Mouse (Mus musculus) hindbrain, embryonic 14.5 days (tissue): ENCODE data around the gene Kcnd1. TPM values are rescaled to one million over a fixed set of nuclear protein-coding genes. Genes with fewer than 3 reads are reported as not detected.

Experiments used
- ATAC-seq: fragments of 200-750 bp; cut with Nextera tagmentation; 2 replicates; pipeline ENCODE4 v1.8.0; 2017; ENCODE audit warnings: moderate number of reproducible peaks, mild to moderate bottlenecking, moderate TSS enrichment, moderate library complexity; ENCODE audit not compliant: low FRiP score
- DNase-seq: peaks from one replicate; pipeline ENCODE4 v3.0.0-alpha.2; 2015; ENCODE audit warnings: low spot score
- H3K27ac ChIP-seq: fragments of 300-500 bp; sonication (generic); 2 replicates; pipeline ENCODE4 v1.5.1; 2014; ENCODE audit warnings: mild to moderate bottlenecking, moderate library complexity
- H3K27me3 ChIP-seq: fragments of 300-500 bp; sonication (generic); 2 replicates; pipeline ENCODE4 v1.6.1; 2014; ENCODE audit warnings: mild to moderate bottlenecking, low read length, mixed read lengths; ENCODE audit not compliant: control insufficient read depth, insufficient read depth
- H3K36me3 ChIP-seq: fragments of 300-500 bp; sonication (generic); replicated peaks from 2 replicates; pipeline ENCODE4 v1.6.1; 2014; ENCODE audit not compliant: control insufficient read depth, insufficient read depth
- H3K4me1 ChIP-seq: fragments of 300-500 bp; sonication (generic); replicated peaks from 2 replicates; pipeline ENCODE4 v1.6.1; 2014; ENCODE audit warnings: antibody characterized with exemption, low read length, mixed read lengths; ENCODE audit not compliant: control insufficient read depth, insufficient read depth
- H3K4me2 ChIP-seq: fragments of 300-500 bp; sonication (generic); replicated peaks from 2 replicates; pipeline ENCODE4 v1.6.1; 2014; ENCODE audit warnings: mild to moderate bottlenecking, moderate library complexity
- H3K4me3 ChIP-seq: fragments of 300-500 bp; sonication (generic); replicated peaks from 2 replicates; pipeline ENCODE4 v1.5.1; 2014; ENCODE audit warnings: mild to moderate bottlenecking, low read length
- H3K9ac ChIP-seq: fragments of 300-500 bp; sonication (generic); 2 replicates; pipeline ENCODE4 v1.6.1; 2014
- H3K9me3 ChIP-seq: fragments of 300-500 bp; sonication (generic); 2 replicates; pipeline ENCODE4 v1.6.1; 2016; ENCODE audit warnings: low read length; ENCODE audit not compliant: control insufficient read depth
- whole genome bisulfite sequencing: fragments of 180-500 bp; shearing (Covaris S2); extraction: QIAGEN DNeasy Blood & Tissue Kit; methylation state at CpG from one replicate; pipeline ENCODE4 v1.1.7; 2014; 5-methylcytosine and 5-hydroxymethylcytosine counted together
- microRNA counts: library from miRNA; unstranded; fragments of <30 nt; microRNA quantifications from one replicate; lab custom pipeline; 2016
- microRNA-seq: library from miRNA; unstranded; fragments of <30 nt; microRNA quantifications from one replicate; pipeline ENCODE4, GENCODE M21; 2016
- polyA plus RNA-seq: library from polyadenylated mRNA; unstranded; fragments of >200 nt; fragmentation: Nextera tagmentation; extraction: Ambion mirVana; gene quantifications from 2 replicates; pipeline ENCODE4 v1.2.1, GENCODE M21; 2014

Gene Kcnd1
- polyA plus RNA-seq, 1 experiment from 2014 or later: 4.1 TPM

DNA sequence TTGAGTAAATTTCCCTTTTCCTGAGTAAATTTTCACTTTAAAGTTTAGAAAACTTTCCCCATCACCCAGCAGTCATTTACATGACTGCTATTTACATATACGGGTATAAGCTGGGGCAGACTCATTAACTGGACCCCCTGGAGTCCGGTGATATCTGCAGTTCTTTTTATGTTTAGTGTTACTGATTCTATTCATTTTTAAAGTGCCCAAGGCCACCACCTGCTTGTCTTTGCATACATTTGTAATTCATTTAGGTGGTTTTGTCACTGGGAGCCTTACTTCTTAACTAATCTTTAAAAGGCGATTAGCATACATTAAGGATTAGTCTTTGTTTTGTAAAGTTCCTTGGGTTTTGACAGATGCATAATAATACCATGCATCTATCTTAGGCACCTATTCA is 47.7 kb downstream of the Kcnd1 start:
- Histone ChIP-seq H3K27ac (no peak overlapping the region), H3K9me3 (no peaks in the 10 kb centered on the region), H3K27me3 (no peaks in the 10 kb centered on the region), H3K4me3 (no peak overlapping the region), H3K4me2 (no peak overlapping the region), H3K36me3 (peaks cover 40% of the 10 kb centered on the region), H3K9ac (no peak overlapping the region), H3K4me1 (no peaks in the 10 kb centered on the region)
- whole genome bisulfite sequencing: 36% methylated on average over 3 of the region's 3 CpGs
- DNase-seq: no peak
- no peak for ATAC-seq

DNA sequence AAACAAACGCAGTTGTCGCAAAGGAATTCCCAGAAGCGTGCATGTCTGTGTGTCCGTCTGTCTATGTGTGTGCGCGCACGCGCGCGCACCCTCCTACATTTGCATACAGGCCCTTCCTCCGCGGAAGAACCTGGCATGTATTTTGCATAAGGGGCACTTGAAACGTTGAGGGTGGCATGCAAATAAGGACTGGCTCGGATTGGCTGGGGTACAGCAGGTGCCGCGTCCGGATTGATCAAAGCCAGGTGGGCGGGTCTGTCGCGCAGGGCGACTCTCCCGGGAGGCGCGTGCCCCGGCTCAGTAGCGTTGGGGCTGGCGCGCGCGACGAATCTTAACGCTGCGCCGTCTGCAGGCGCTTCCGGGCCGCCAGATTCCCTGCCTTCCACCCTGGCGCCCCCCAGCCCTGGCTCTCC is 55.9 kb downstream of the Kcnd1 start, which contains the start of gene Pim2:
Pim2 (plus strand) TSS at position 256 of the 413 bp plus-strand sequence.
- H3K9ac ChIP-seq: peak within 1 kb of the TSS; percentile 58
- H3K27me3 ChIP-seq: no peaks in the 10 kb centered on the region
- H3K4me1 ChIP-seq: peaks cover 11% of the 10 kb centered on the region; the same call in 1 of the 2 replicates
- peak; percentile 76 for DNase-seq
- H3K9me3 ChIP-seq: no peaks in the 10 kb centered on the region
- WGBS: 11% methylated on average over 37 of the region's 38 CpGs
- H3K36me3 ChIP-seq: peaks cover 15% of the 10 kb centered on the region
- peak within 1 kb of the TSS; percentile 86 for H3K4me2 ChIP-seq
- peak within 1 kb of the TSS; percentile 51 for H3K4me3 ChIP-seq
- ATAC-seq: peak; percentile 91
- H3K27ac ChIP-seq: peak within 1 kb of the TSS; percentile 51

DNA sequence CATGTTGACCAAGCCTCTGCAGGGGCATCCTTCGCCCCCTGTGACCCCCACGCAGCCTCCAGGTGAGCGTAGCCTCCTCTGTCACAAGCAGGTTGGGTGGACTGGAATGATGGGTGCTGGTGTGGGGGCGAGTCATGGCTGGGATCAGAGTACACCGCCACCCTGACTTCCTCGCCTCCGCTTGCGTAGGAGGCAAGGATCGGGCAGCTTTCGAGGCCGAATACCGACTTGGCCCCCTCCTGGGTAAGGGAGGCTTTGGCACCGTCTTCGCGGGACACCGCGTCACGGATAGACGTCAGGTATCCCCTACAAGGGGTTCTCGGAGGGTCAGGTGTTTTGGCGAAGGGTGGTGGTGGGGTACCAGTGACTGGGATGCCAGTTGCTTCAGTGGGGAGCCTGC is 56.4 kb downstream of the Kcnd1 start:
- Histone ChIP-seq H3K4me2 (peak overlapping the region; percentile 86), H3K27me3 (no peaks in the 10 kb centered on the region), H3K9me3 (no peaks in the 10 kb centered on the region), H3K27ac (no peak overlapping the region), H3K4me1 (peaks cover 11% of the 10 kb centered on the region; the same call in 1 of the 2 replicates), H3K36me3 (peaks cover 11% of the 10 kb centered on the region), H3K9ac (peak overlapping the region; percentile 58), H3K4me3 (peak overlapping the region; percentile 51)
- peak; percentile 60; the same call in 1 of the 2 replicates for ATAC-seq
- DNase-seq: no peak
- WGBS: 23% methylated on average over 21 of the region's 21 CpGs

DNA sequence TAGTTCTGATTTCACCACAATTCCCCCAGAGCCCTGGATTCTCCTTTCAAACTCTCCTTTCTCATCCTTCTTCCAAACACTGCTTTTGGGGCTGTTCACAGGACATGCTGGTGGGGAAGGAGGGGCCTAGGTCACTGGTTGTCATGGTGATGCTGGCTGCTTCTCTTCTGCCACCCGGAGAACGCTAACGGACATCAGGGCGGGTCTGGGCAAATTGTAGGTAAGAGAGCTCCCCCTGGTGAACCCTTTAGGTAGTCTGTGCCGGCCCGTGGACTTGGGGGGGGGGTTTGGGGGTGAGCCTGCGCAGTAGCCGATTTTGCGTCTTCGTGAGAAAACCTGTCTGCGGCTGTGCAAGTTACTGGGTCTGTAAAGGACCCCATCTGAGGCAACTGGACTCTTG is 57.7 kb downstream of the Kcnd1 start:
- WGBS: 16% methylated on average over 11 of the region's 11 CpGs
- peak overlapping the region; percentile 14; the same call in 1 of the 2 replicates for H3K27ac ChIP-seq
- peaks cover 13% of the 10 kb centered on the region; the same call in 1 of the 2 replicates for H3K4me1 ChIP-seq
- peak; percentile 51 for ATAC-seq
- H3K9me3 ChIP-seq: no peaks in the 10 kb centered on the region
- peak; percentile 71 for DNase-seq
- peak overlapping the region; percentile 28 for H3K9ac ChIP-seq
- H3K4me2 ChIP-seq: peak overlapping the region; percentile 86
- H3K36me3 ChIP-seq: no peaks in the 10 kb centered on the region
- H3K4me3 ChIP-seq: peak overlapping the region; percentile 51
- H3K27me3 ChIP-seq: no peaks in the 10 kb centered on the region

DNA sequence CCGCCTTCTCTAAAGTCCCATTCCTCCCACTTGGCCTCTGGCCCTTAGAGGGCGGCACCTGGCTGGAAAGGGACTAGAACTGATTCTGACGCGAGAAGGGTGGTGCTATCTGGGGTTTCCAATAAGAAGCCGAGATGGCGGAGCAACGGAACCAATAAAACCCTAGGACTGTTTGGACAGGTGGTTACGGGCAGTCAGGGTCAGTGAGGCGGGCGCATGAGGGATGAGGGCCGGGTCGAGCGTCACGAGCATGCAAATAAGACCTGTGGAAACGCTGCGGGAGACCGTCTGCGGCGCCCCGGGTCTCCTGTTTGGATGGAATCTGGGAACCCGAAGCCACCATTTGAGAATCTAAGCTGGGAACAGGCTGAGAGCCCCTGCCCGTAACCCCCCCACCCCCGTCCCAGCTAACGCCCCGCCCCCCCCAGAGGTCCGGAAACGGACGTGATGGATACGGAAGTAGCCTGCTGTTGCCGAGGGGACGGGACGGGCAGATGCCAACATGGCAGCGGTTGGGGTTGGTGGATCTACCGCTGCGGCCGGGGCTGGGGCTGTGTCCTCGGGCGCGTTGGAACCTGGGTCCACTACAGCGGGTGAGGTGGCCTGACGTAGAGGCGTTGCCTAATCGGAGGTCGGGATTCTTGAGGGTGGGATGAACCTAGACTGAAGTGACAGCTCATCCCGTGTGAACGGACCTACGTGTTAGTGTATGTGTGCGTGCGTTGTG is 61.9 kb downstream of the Kcnd1 start, which contains the start of gene Slc35a2:
Slc35a2 (plus strand) TSS at position 188 of the 727 bp plus-strand sequence.
- Histone ChIP-seq H3K9ac (peak within 1 kb of the TSS; percentile 60), H3K36me3 (no peaks in the 10 kb centered on the region), H3K27ac (peak within 1 kb of the TSS; percentile 91), H3K4me1 (peaks cover 11% of the 10 kb centered on the region; the same call in 1 of the 2 replicates), H3K4me3 (peak within 1 kb of the TSS; percentile 55), H3K27me3 (no peaks in the 10 kb centered on the region), H3K9me3 (no peaks in the 10 kb centered on the region), H3K4me2 (peak within 1 kb of the TSS; percentile 60)
- ATAC-seq (peak; percentile 88), DNase-seq (peak; percentile 58)
- 27% methylated on average over 49 of the region's 49 CpGs for WGBS

MicroRNAs within 50 kb of the gene (microRNA counts, 519-probe panel; counts per million panel counts)
- 4,902 counts per million, percentile 52 among the panel's probes with 10 or more counts for microRNA mmu-miR-1198 (lab: Ali Mortazavi, UCI)

Small RNA genes within 50 kb of the gene (microRNA-seq; reads per million reads assigned to microRNA genes)
- gene Mir1198: 41.8 reads per million, percentile 42 among the genes with 10 or more reads in this experiment

Other genes with a start within 250 kb of the Kcnd1 start
- gene Foxp3, start 248.6 kb upstream of the Kcnd1 start, polyA plus RNA-seq: 0.09 and 0.25 TPM in 2 replicates
- gene Ppp1r3f, start 248.0 kb upstream of the Kcnd1 start, polyA plus RNA-seq: 5.0 and 7.5 TPM in 2 replicates
- 26.6 and 28.0 TPM in 2 replicates for gene Ccdc22, start 216.8 kb upstream of the Kcnd1 start, polyA plus RNA-seq
- gene Cacna1f, start 215.2 kb upstream of the Kcnd1 start, polyA plus RNA-seq: 0.21 TPM in 1 of 2 replicates, not detected in the other
- gene Syp, start 183.8 kb upstream of the Kcnd1 start, polyA plus RNA-seq: 106 and 109 TPM in 2 replicates
- 1.2 and 1.5 TPM in 2 replicates for gene Prickle3, start 165.0 kb upstream of the Kcnd1 start, polyA plus RNA-seq
- 21.2 and 23.5 TPM in 2 replicates for gene Plp2, start 150.9 kb upstream of the Kcnd1 start, polyA plus RNA-seq
- gene Magix, start 141.0 kb upstream of the Kcnd1 start, polyA plus RNA-seq: not detected in 2 replicates
- 46.1 and 52.1 TPM in 2 replicates for gene Gpkow, start 125.2 kb upstream of the Kcnd1 start, polyA plus RNA-seq
- 20.6 and 21.9 TPM in 2 replicates for gene Wdr45, start 108.0 kb upstream of the Kcnd1 start, polyA plus RNA-seq
- 0.53 TPM in 1 of 2 replicates, not detected in the other for gene Gm45208, start 100.0 kb upstream of the Kcnd1 start, polyA plus RNA-seq
- gene Praf2, start 93.8 kb upstream of the Kcnd1 start, polyA plus RNA-seq: 129 and 139 TPM in 2 replicates
- gene Ccdc120, start 71.4 kb upstream of the Kcnd1 start, polyA plus RNA-seq: 61.4 and 65.0 TPM in 2 replicates
- gene Tfe3, start 59.7 kb upstream of the Kcnd1 start, polyA plus RNA-seq: 18.6 and 20.9 TPM in 2 replicates
- 50.5 and 56.8 TPM in 2 replicates for gene Gripap1, start 32.5 kb upstream of the Kcnd1 start, polyA plus RNA-seq
- 29.3 and 30.8 TPM in 2 replicates for gene Otud5, start 19.1 kb downstream of the Kcnd1 start, polyA plus RNA-seq
- 21.3 and 22.6 TPM in 2 replicates for gene Pim2, start 56.0 kb downstream of the Kcnd1 start, polyA plus RNA-seq
- 23.9 and 28.1 TPM in 2 replicates for gene Slc35a2, start 61.7 kb downstream of the Kcnd1 start, polyA plus RNA-seq
- 178 and 180 TPM in 2 replicates for gene Pqbp1, start 77.0 kb downstream of the Kcnd1 start, polyA plus RNA-seq
- 158 and 166 TPM in 2 replicates for gene Timm17b, start 77.1 kb downstream of the Kcnd1 start, polyA plus RNA-seq
- not detected in 2 replicates for gene Gm10491, start 85.5 kb downstream of the Kcnd1 start, polyA plus RNA-seq
- gene Gm10490, start 87.3 kb downstream of the Kcnd1 start, polyA plus RNA-seq: not detected in 2 replicates
- gene Pcsk1n, start 97.5 kb downstream of the Kcnd1 start, polyA plus RNA-seq: 271 and 284 TPM in 2 replicates
- gene Eras, start 106.3 kb downstream of the Kcnd1 start, polyA plus RNA-seq: not detected in 2 replicates
- gene Hdac6, start 125.6 kb downstream of the Kcnd1 start, polyA plus RNA-seq: 59.7 and 64.4 TPM in 2 replicates
- not detected in 2 replicates for gene Gata1, start 155.8 kb downstream of the Kcnd1 start, polyA plus RNA-seq
- 0.33 and 0.92 TPM in 2 replicates for gene Glod5, start 196.2 kb downstream of the Kcnd1 start, polyA plus RNA-seq